Mouse (Mus musculus): ENCODE measurements around the gene 2310022A10Rik. TPM values are rescaled to one million over a fixed set of nuclear protein-coding genes. Genes with fewer than 3 reads are reported as not detected.
"Not testable (repeated sequence)": the region's sequence is repeated elsewhere in the genome, so short reads cannot be mapped to it uniquely, and the experiment has no call there.

Gene 2310022A10Rik
- polyA plus RNA-seq, 1 experiment from 2014 or later: 17.3 TPM

DNA sequence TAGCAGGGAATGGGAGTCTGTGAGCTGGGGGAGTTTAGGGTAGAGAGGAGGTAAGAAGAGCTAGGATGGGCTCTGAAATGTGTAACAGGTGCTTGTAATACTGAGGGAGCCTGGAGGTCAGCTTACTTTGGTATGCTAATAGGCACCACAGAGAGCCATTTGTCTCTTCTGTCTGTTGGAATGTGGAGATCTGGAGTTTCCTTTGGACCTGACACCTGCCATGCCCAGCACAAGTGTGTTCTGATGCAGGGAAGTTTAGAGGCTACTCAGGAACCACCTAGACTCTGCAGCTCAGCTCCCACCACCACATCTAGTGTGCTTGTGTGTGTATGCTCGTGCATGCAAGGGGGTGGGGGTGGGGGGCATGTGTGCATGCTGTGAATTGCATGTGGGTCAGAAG, 69.2 kb downstream of the 2310022A10Rik start:
- Histone ChIP-seq H3K9me3 (replicated peaks) (no peaks in the 10 kb centered on the region), H3K27ac (replicated peaks) (no peak overlapping the region), H3K4me1 (replicated peaks) (no peaks in the 10 kb centered on the region), H3K27me3 (no peaks in the 10 kb centered on the region), H3K9ac (no peak overlapping the region), H3K4me3 (replicated peaks) (no peak overlapping the region), H3K36me3 (replicated peaks) (peaks cover 94% of the 10 kb centered on the region), H3K4me2 (no peak overlapping the region)
- no peak for ATAC-seq (ENCODE audit: insufficient read depth)
- WGBS (ENCODE audit: insufficient replicate concordance): 50% methylated on average over 1 of the region's 1 CpGs

DNA sequence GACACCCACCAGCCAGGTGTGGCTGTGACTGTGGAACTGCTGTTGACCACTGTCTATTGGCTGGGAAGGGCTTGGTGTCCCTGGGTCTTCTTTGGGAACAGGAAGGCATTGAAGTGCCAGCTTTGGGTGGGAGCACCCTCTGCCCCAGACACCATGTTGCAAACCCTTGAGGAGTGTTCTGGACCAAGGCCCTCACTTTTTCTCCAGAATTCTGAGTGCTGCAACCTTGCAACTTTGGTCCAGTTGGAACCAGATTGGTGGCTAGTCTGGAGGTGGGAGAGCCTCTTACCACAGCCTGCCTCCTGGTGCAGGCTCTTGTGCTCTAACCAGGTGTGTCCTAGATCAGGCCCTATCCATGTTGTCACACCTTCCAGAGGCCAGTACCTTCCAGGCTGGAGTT, 71.9 kb downstream of the 2310022A10Rik start:
- Histone ChIP-seq H3K27me3 (no peaks in the 10 kb centered on the region), H3K9me3 (replicated peaks) (no peaks in the 10 kb centered on the region), H3K27ac (replicated peaks) (no peak overlapping the region), H3K9ac (no peak overlapping the region), H3K4me3 (replicated peaks) (no peak overlapping the region), H3K36me3 (replicated peaks) (peaks cover 93% of the 10 kb centered on the region), H3K4me1 (replicated peaks) (no peaks in the 10 kb centered on the region), H3K4me2 (no peak overlapping the region)
- no peak for ATAC-seq (ENCODE audit: insufficient read depth)

DNA sequence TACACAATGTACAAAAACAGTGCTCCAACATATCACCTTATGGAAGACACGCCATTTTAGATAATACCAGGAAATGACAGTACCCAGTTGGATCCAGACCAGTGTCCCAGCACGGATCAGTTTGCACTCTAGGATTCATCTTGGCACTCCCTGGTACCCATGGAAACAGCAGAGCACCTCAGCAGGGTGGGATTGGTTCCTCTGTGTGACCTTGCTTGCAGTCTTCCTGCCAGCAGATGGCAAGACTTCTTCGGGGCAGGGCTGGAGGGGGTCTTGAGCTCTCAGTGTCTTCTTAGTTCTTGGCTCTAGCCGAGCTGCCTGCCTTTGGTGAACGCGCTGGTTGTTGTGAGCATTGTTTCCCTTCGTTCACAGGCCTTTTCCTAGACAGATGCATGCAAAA, 74.7 kb downstream of the 2310022A10Rik start:
- H3K9me3 ChIP-seq (replicated peaks): no peaks in the 10 kb centered on the region
- 75% methylated on average over 7 of the region's 7 CpGs for WGBS (ENCODE audit: insufficient replicate concordance)
- no peak for ATAC-seq (ENCODE audit: insufficient read depth)

DNA sequence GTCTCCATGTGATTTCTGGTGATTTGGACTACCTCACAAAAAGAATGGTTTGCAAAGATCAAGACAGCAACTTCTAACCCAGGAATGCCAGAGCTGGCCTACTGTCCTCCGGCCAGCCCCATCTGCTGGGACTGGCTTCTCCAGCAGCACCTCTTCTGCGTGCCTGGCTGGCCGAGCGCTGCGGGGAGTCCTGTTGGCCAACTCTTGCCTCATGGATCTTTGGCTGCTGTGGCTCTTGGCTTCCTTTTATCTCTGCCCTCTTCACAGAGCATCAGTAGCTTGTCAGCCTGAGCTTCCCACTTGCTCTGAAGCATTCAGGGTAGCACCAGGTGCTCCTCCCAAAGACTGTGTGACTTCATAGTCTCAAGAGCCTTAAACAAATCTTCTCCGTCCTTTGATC, 75.2 kb downstream of the 2310022A10Rik start:
- Histone ChIP-seq H3K4me2 (no peak overlapping the region), H3K9ac (no peak overlapping the region), H3K27ac (replicated peaks) (no peak overlapping the region), H3K4me1 (replicated peaks) (no peaks in the 10 kb centered on the region), H3K27me3 (no peaks in the 10 kb centered on the region), H3K4me3 (replicated peaks) (no peak overlapping the region), H3K9me3 (replicated peaks) (no peaks in the 10 kb centered on the region), H3K36me3 (replicated peaks) (peaks cover 86% of the 10 kb centered on the region)
- WGBS (ENCODE audit: insufficient replicate concordance): 79% methylated on average over 6 of the region's 6 CpGs
- no peak for ATAC-seq (ENCODE audit: insufficient read depth)

More for the DNA sequence above, 74.7 kb downstream of the 2310022A10Rik start:
- H3K4me2 ChIP-seq: no peak overlapping the region
- H3K27me3 ChIP-seq: no peaks in the 10 kb centered on the region
- H3K27ac ChIP-seq (replicated peaks): no peak overlapping the region
- no peak overlapping the region for H3K4me3 ChIP-seq (replicated peaks)
- H3K9ac ChIP-seq: no peak overlapping the region
- H3K4me1 ChIP-seq (replicated peaks): no peaks in the 10 kb centered on the region
- peaks cover 86% of the 10 kb centered on the region for H3K36me3 ChIP-seq (replicated peaks)

DNA sequence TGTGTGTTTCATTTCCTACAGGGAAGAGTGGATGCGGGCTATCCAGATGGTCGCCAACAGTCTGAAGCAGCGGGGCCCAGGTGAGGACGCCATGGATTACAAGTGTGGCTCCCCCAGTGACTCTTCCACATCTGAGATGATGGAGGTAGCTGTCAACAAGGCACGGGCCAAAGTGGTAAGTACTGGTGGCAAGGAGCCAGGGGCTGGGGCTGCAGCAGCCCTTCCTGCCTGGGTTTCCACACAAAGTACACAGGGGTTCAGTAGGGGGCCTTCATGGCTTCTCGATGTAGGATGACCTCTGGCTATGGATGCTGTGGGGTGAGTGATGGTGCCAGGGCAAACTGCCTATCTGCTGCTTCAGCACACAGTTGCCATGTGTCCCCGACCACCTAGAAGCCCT, 75.8 kb downstream of the 2310022A10Rik start:
- H3K27me3 ChIP-seq; H3K27ac ChIP-seq (replicated peaks); H3K9me3 ChIP-seq (replicated peaks); H3K4me3 ChIP-seq (replicated peaks); H3K4me1 ChIP-seq (replicated peaks); ATAC-seq (ENCODE audit: insufficient read depth); H3K9ac ChIP-seq; H3K4me2 ChIP-seq: not testable (repeated sequence)
- WGBS (ENCODE audit: insufficient replicate concordance): 84% methylated on average over 7 of the region's 7 CpGs
- H3K36me3 ChIP-seq (replicated peaks): peaks cover 85% of the 10 kb centered on the region

DNA sequence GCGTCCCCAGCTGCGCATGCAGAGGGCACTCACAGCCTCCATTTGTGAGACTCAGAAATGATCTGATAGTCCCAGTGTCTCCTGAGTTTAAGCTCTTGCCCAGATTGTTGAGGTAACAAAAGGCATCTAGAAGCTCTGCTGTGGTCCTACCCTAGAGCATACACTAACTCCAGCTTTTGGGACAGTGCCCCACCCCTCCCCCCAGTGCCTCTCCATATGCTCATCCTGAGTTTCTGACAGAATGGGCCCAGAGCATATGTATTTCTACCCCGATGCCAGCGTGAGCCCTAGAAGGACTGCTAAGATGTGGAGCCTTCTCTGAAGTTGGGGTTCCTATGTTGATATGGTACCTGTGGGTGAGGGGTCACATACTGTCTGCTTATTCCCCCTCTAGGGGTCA, 78.4 kb downstream of the 2310022A10Rik start:
- H3K4me3 ChIP-seq (replicated peaks): no peak overlapping the region
- no peaks in the 10 kb centered on the region for H3K27me3 ChIP-seq
- H3K36me3 ChIP-seq (replicated peaks): peaks cover 86% of the 10 kb centered on the region
- 82% methylated on average over 4 of the region's 4 CpGs for WGBS (ENCODE audit: insufficient replicate concordance)
- no peak overlapping the region for H3K9ac ChIP-seq
- no peaks in the 10 kb centered on the region for H3K9me3 ChIP-seq (replicated peaks)
- no peak overlapping the region for H3K27ac ChIP-seq (replicated peaks)
- ATAC-seq (ENCODE audit: insufficient read depth): no peak
- no peaks in the 10 kb centered on the region for H3K4me1 ChIP-seq (replicated peaks)
- H3K4me2 ChIP-seq: no peak overlapping the region

Other genes starting within 250 kb of the 2310022A10Rik start
- 4.6 and 7.8 TPM in 2 replicates for gene Ltbp4, start 215.5 kb upstream of the 2310022A10Rik start, polyA plus RNA-seq (2015; fragmentation: Nextera tagmentation; extraction: Ambion mirVana)
- gene Shkbp1, start 197.2 kb upstream of the 2310022A10Rik start, polyA plus RNA-seq (2015; fragmentation: Nextera tagmentation; extraction: Ambion mirVana): 16.4 and 18.6 TPM in 2 replicates
- gene Gm20479, start 195.8 kb upstream of the 2310022A10Rik start, polyA plus RNA-seq (2015; fragmentation: Nextera tagmentation; extraction: Ambion mirVana): 0.28 TPM in 1 of 2 replicates, not detected in the other
- 0.06 and 0.09 TPM in 2 replicates for gene Sptbn4, start 105.5 kb upstream of the 2310022A10Rik start, polyA plus RNA-seq (2015; fragmentation: Nextera tagmentation; extraction: Ambion mirVana)
- gene Blvrb, start 105.3 kb upstream of the 2310022A10Rik start, polyA plus RNA-seq (2015; fragmentation: Nextera tagmentation; extraction: Ambion mirVana): 920 and 1,009 TPM in 2 replicates
- 35.6 and 38.9 TPM in 2 replicates for gene Sertad3, start 79.5 kb upstream of the 2310022A10Rik start, polyA plus RNA-seq (2015; fragmentation: Nextera tagmentation; extraction: Ambion mirVana)
- gene Sertad1, start 66.3 kb upstream of the 2310022A10Rik start, polyA plus RNA-seq (2015; fragmentation: Nextera tagmentation; extraction: Ambion mirVana): 28.2 and 29.6 TPM in 2 replicates
- 0.67 and 0.75 TPM in 2 replicates for gene Prx, start 53.9 kb upstream of the 2310022A10Rik start, polyA plus RNA-seq (2015; fragmentation: Nextera tagmentation; extraction: Ambion mirVana)
- gene Hipk4, start 30.0 kb upstream of the 2310022A10Rik start, polyA plus RNA-seq (2015; fragmentation: Nextera tagmentation; extraction: Ambion mirVana): 0.10 and 0.16 TPM in 2 replicates
- gene Pld3, start within 50 bp of the 2310022A10Rik start, polyA plus RNA-seq (2015; fragmentation: Nextera tagmentation; extraction: Ambion mirVana): 76.3 and 93.4 TPM in 2 replicates
- 26.4 and 28.3 TPM in 2 replicates for gene Akt2, start 38.3 kb downstream of the 2310022A10Rik start, polyA plus RNA-seq (2015; fragmentation: Nextera tagmentation; extraction: Ambion mirVana)
- 0.05 TPM in 1 of 2 replicates, not detected in the other for gene Ttc9b, start 100.7 kb downstream of the 2310022A10Rik start, polyA plus RNA-seq (2015; fragmentation: Nextera tagmentation; extraction: Ambion mirVana)
- gene Map3k10, start 121.4 kb downstream of the 2310022A10Rik start, polyA plus RNA-seq (2015; fragmentation: Nextera tagmentation; extraction: Ambion mirVana): 1.5 TPM in 2 replicates
- gene Zfp607b, start 136.1 kb downstream of the 2310022A10Rik start, polyA plus RNA-seq (2015; fragmentation: Nextera tagmentation; extraction: Ambion mirVana): 0.38 and 0.91 TPM in 2 replicates
- 4.8 and 5.0 TPM in 2 replicates for gene Zfp60, start 178.2 kb downstream of the 2310022A10Rik start, polyA plus RNA-seq (2015; fragmentation: Nextera tagmentation; extraction: Ambion mirVana)

Data from liver, embryonic 15.5 days (tissue).